Mouse (Mus musculus): ENCODE data around the gene Lca5.

DNA sequence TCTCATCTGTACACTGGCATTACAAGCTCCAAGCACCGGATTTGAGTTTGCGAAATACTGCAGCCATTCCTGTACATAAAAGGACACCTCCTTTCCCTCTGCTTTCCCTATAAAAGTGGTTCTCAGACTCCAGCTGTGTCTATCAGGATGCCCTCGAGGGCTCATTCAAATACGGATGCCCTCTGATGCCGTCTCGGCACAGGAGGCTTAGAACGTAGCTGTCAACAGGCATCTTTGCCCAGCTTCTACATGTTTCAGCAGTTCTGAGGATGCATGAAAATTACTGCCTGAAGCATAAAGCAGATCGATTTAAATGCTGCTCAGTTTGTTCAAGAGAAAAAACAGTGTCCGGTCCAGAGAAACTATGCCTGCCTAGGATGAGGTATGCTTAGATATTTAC, 51.4 kb downstream of the Lca5 start:
- no peak for TF ChIP-seq CTCF (IDR thresholded peaks at IDR 0.05; ENCODE audit: insufficient read depth, low read depth, low read length)
- no peak for TF ChIP-seq POLR2A (IDR thresholded peaks at IDR 0.05; ENCODE audit: insufficient read depth, low read depth, low read length)

All from olfactory bulb, adult 2 months (tissue).